Mouse (Mus musculus): ENCODE measurements around the gene Nkg7. TPM values are rescaled to one million over a fixed set of nuclear protein-coding genes. Genes with fewer than 3 reads are reported as not detected.

Gene Nkg7
- polyA plus RNA-seq, 1 experiment, result not detected

- H3K4me2 ChIP-seq (ENCODE audit: low read depth), result no peak within 1 kb of the TSS
- H3K4me3 ChIP-seq, result no peak within 1 kb of the TSS
- H3K36me3 ChIP-seq (ENCODE audit: control insufficient read depth, insufficient read depth), result no peaks in the 10 kb centered on the region
- no peak for TF ChIP-seq SRF (IDR thresholded peaks at IDR 0.05; ENCODE audit: control insufficient read depth, insufficient read length, low read depth)
- TF ChIP-seq USF1 (IDR thresholded peaks at IDR 0.05; ENCODE audit: low read depth), result no peak
- no peak for TF ChIP-seq E2F4 (IDR thresholded peaks at IDR 0.05; ENCODE audit: insufficient read depth)
- no peak for TF ChIP-seq TCF12 (IDR thresholded peaks at IDR 0.05; ENCODE audit: insufficient read depth, poor library complexity, severe bottlenecking)
- no peak for TF ChIP-seq POLR2A (IDR thresholded peaks at IDR 0.05; ENCODE audit: insufficient read length, low read depth)
- no peak for TF ChIP-seq REST (IDR thresholded peaks at IDR 0.05; ENCODE audit: insufficient read depth, insufficient read length)
- no peak for TF ChIP-seq MAX (IDR thresholded peaks at IDR 0.05; ENCODE audit: low read depth)
- no peaks in the 10 kb centered on the region for H3K27me3 ChIP-seq (ENCODE audit: control insufficient read depth, insufficient read depth, insufficient read length)
- no peaks in the 10 kb centered on the region for H3K79me2 ChIP-seq (ENCODE audit: control insufficient read depth, insufficient read depth)
- H3ac ChIP-seq (ENCODE audit: control insufficient read depth, insufficient read length), result no peak within 1 kb of the TSS
These were observed 26.0 kb downstream of the Nkg7 start, which contains the start of gene Vsig10l for GRCm38 (mm10) chr7:43462851-43463250. Gene Vsig10l, plus strand, starts transcription at chr7:43463151.

GRCm38 (mm10) chr7:43463976-43464375 lies 27.1 kb downstream of the Nkg7 start:
- TF ChIP-seq MYOG (IDR thresholded peaks at IDR 0.05; ENCODE audit: control insufficient read depth in 1 of 3, insufficient read depth in 1 of 3, insufficient read length in 2 of 3, low read depth in 2 of 3) (no peak), USF1 (IDR thresholded peaks at IDR 0.05; ENCODE audit: low read depth) (no peak), SRF (IDR thresholded peaks at IDR 0.05; ENCODE audit: control insufficient read depth, insufficient read length, low read depth) (no peak), TCF3 (IDR thresholded peaks at IDR 0.05; ENCODE audit: insufficient read length, low read depth) (no peak), CEBPB (IDR thresholded peaks at IDR 0.05; ENCODE audit: insufficient read depth, poor library complexity, severe bottlenecking) (no peak), MAX (IDR thresholded peaks at IDR 0.05; ENCODE audit: low read depth) (no peak), E2F4 (IDR thresholded peaks at IDR 0.05; ENCODE audit: insufficient read depth) (no peak), POLR2AphosphoS2 (IDR thresholded peaks at IDR 0.05; ENCODE audit: insufficient read length, low read depth) (no peak), TCF12 (IDR thresholded peaks at IDR 0.05; ENCODE audit: insufficient read depth, poor library complexity, severe bottlenecking) (no peak), MYOD1 (IDR thresholded peaks at IDR 0.05; ENCODE audit: control insufficient read depth in 1 of 3, insufficient read length in 2 of 3, low read depth in 2 of 3) (no peak), REST (IDR thresholded peaks at IDR 0.05; ENCODE audit: insufficient read depth, insufficient read length) (no peak), POLR2A (IDR thresholded peaks at IDR 0.05; ENCODE audit: insufficient read length, low read depth) (no peak)
- H3K79me2 ChIP-seq (ENCODE audit: control insufficient read depth, insufficient read depth), result no peaks in the 10 kb centered on the region
- H3K4me2 ChIP-seq (ENCODE audit: low read depth), result no peak overlapping the region
- no peak overlapping the region for H3ac ChIP-seq (ENCODE audit: control insufficient read depth, insufficient read length)
- no peak overlapping the region for H3K4me3 ChIP-seq
- no peaks in the 10 kb centered on the region for H3K36me3 ChIP-seq (ENCODE audit: control insufficient read depth, insufficient read depth)
- H3K27me3 ChIP-seq (ENCODE audit: control insufficient read depth, insufficient read depth, insufficient read length), result no peaks in the 10 kb centered on the region

- TF ChIP-seq MYOD1 (IDR thresholded peaks at IDR 0.05; ENCODE audit: control insufficient read depth in 1 of 3, insufficient read length in 2 of 3, low read depth in 2 of 3) (peak in 1 of 3 experiments; percentile 2), POLR2A (IDR thresholded peaks at IDR 0.05; ENCODE audit: insufficient read length, low read depth) (no peak), CEBPB (IDR thresholded peaks at IDR 0.05; ENCODE audit: insufficient read depth, poor library complexity, severe bottlenecking) (no peak)
- no peaks in the 10 kb centered on the region for H3K27me3 ChIP-seq (ENCODE audit: control insufficient read depth, insufficient read depth, insufficient read length)
- H3ac ChIP-seq (ENCODE audit: control insufficient read depth, insufficient read length), result no peak overlapping the region
- no peaks in the 10 kb centered on the region for H3K79me2 ChIP-seq (ENCODE audit: control insufficient read depth, insufficient read depth)
- H3K4me3 ChIP-seq, result peak overlapping the region; percentile 32
- H3K36me3 ChIP-seq (ENCODE audit: control insufficient read depth, insufficient read depth), result no peaks in the 10 kb centered on the region
- H3K4me2 ChIP-seq (ENCODE audit: low read depth), result peak overlapping the region; percentile 97
These were observed 28.0 kb downstream of the Nkg7 start for GRCm38 (mm10) chr7:43464864-43465343.

- no peaks in the 10 kb centered on the region for H3K79me2 ChIP-seq (ENCODE audit: control insufficient read depth, insufficient read depth)
- H3K4me2 ChIP-seq (ENCODE audit: low read depth), result peak overlapping the region; percentile 97
- TF ChIP-seq POLR2A (IDR thresholded peaks at IDR 0.05; ENCODE audit: insufficient read length, low read depth) (peak; percentile 15), TCF12 (IDR thresholded peaks at IDR 0.05; ENCODE audit: insufficient read depth, poor library complexity, severe bottlenecking) (no peak), CEBPB (IDR thresholded peaks at IDR 0.05; ENCODE audit: insufficient read depth, poor library complexity, severe bottlenecking) (no peak), REST (IDR thresholded peaks at IDR 0.05; ENCODE audit: insufficient read depth, insufficient read length) (no peak), MYOD1 (IDR thresholded peaks at IDR 0.05; ENCODE audit: control insufficient read depth in 1 of 3, insufficient read length in 2 of 3, low read depth in 2 of 3) (peak in 1 of 3 experiments; percentile 0)
- H3K4me3 ChIP-seq, result peak overlapping the region; percentile 32
- H3K27me3 ChIP-seq (ENCODE audit: control insufficient read depth, insufficient read depth, insufficient read length), result no peaks in the 10 kb centered on the region
- H3K36me3 ChIP-seq (ENCODE audit: control insufficient read depth, insufficient read depth), result no peaks in the 10 kb centered on the region
- H3ac ChIP-seq (ENCODE audit: control insufficient read depth, insufficient read length), result no peak overlapping the region
These were observed 28.6 kb downstream of the Nkg7 start for GRCm38 (mm10) chr7:43465344-43466098.

GRCm38 (mm10) chr7:43466099-43466694 lies 29.3 kb downstream of the Nkg7 start:
- peak in 1 of 3 experiments; percentile 33 for TF ChIP-seq MYOD1 (IDR thresholded peaks at IDR 0.05; ENCODE audit: control insufficient read depth in 1 of 3, insufficient read length in 2 of 3, low read depth in 2 of 3)
- no peak for TF ChIP-seq SRF (IDR thresholded peaks at IDR 0.05; ENCODE audit: control insufficient read depth, insufficient read length, low read depth)
- TF ChIP-seq CEBPB (IDR thresholded peaks at IDR 0.05; ENCODE audit: insufficient read depth, poor library complexity, severe bottlenecking), result no peak
- no peak for TF ChIP-seq E2F4 (IDR thresholded peaks at IDR 0.05; ENCODE audit: insufficient read depth)
- TF ChIP-seq USF1 (IDR thresholded peaks at IDR 0.05; ENCODE audit: low read depth), result no peak
- no peak for TF ChIP-seq POLR2A (IDR thresholded peaks at IDR 0.05; ENCODE audit: insufficient read length, low read depth)
- peak in 2 of 3 experiments; percentile 10 to 42 for TF ChIP-seq MYOG (IDR thresholded peaks at IDR 0.05; ENCODE audit: control insufficient read depth in 1 of 3, insufficient read depth in 1 of 3, insufficient read length in 2 of 3, low read depth in 2 of 3)
- TF ChIP-seq MAX (IDR thresholded peaks at IDR 0.05; ENCODE audit: low read depth), result no peak
- no peak for TF ChIP-seq TCF12 (IDR thresholded peaks at IDR 0.05; ENCODE audit: insufficient read depth, poor library complexity, severe bottlenecking)

More at GRCm38 (mm10) chr7:43466099-43466694, 29.3 kb downstream of the Nkg7 start:
- Histone ChIP-seq H3K4me3 (peak overlapping the region; percentile 32), H3ac (ENCODE audit: control insufficient read depth, insufficient read length) (no peak overlapping the region), H3K36me3 (ENCODE audit: control insufficient read depth, insufficient read depth) (no peaks in the 10 kb centered on the region), H3K79me2 (ENCODE audit: control insufficient read depth, insufficient read depth) (no peaks in the 10 kb centered on the region), H3K4me2 (ENCODE audit: low read depth) (peak overlapping the region; percentile 97), H3K27me3 (ENCODE audit: control insufficient read depth, insufficient read depth, insufficient read length) (no peaks in the 10 kb centered on the region)

Data from myocyte (in vitro differentiated cells).